Mouse (Mus musculus): Measurements from ENCODE around the gene Evc.
A peak's percentile ranks its signal among the peaks of the same experiment; 100 is the strongest.

Gene Evc

DNA sequence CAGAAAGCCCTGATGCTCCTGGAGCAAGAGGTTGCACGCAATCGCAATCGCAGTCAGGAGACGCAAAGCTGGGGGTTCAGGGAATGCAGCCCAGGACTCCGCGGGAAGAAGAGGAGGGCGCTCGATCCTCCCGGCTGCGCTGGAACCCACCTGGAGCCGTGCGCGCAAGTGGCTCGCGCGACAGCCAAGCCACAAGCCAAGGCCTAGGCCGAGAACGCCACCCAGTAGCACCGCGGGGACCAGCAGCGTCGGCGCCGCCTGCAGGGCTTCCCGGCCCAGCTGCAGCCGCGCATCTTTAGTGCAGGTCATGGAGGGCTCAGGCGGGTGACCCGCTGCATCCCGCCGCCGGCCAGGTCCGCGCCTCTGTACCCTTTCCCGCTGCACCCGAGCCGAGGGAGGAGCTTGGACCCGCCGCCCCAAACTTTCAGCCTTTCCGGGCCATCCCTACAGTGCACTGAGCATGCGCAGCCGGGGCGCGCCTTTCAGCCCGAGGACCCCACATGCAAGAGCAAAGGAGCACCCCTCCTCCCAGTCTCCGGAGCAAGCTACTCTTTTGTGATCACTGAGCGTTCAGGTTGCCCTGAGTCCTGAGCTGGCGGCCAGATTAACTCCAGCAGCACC, at the start of gene Evc:
Gene Evc, minus strand, starts transcription at position 410 of the 621 bp plus-strand sequence.
- peak; percentile 88 for DNase-seq (ENCODE audit: low spot score)

DNA sequence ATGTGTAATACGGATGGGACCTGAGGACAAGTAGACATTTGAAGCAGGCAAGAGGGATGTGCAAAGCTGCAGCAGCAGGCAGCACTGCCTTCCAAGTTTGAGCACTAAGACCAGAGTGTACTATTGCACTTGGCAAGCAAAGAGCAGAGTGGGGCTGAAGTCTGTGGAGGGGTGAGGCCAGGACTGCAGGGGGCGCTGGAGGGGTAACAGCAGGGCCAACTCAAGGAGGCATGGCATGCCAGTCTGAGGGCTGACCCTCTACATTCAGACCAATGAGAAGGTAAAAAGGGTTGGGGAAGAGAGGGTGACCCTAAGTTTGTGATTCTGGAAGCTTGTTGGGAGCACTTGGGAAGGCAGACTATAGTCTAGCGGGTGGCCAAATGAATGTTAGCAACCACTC, 46.9 kb upstream of the Evc start:
- DNase-seq (ENCODE audit: low spot score) = no peak

DNA sequence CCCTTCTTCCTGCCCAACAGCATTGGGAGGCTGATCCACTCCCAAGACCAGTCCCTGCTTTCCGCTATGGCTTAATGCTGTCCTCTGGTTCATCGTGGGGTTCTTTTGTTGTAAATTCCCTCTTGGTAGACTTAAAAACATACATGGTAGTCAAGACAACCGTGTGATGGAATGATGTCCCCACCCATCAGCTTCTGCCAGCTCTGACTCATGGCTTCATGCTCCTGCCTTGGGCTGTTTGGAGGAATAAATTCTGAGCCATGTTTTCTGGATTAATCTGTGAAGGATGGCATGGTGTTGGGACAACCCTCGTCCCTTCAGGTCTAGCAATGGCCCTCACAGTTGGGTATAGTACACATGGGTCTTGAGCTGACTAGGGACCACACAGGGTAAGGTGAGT, 43.9 kb upstream of the Evc start:
- no peak for DNase-seq (ENCODE audit: low spot score)

DNA sequence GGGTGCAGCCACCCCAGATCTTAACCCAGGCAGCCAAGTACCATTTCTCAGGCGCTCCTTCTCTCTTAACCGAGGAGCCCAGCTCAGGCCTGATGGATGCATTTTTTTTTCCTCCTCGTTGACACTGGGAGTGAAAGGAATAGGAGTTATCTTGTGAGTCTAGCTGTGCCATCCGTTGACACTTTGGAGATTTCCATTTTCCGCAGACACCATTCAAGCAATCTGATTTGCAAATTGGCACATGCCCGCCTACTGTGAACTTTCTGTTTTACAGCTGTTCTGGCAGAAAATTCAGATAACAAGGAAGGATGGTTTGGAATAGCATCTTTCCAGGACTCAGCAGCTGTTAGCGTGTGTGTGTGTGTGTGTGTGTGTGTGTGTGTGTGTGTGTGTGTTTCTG, 40.7 kb upstream of the Evc start:
- DNase-seq (ENCODE audit: low spot score) = no peak

DNA sequence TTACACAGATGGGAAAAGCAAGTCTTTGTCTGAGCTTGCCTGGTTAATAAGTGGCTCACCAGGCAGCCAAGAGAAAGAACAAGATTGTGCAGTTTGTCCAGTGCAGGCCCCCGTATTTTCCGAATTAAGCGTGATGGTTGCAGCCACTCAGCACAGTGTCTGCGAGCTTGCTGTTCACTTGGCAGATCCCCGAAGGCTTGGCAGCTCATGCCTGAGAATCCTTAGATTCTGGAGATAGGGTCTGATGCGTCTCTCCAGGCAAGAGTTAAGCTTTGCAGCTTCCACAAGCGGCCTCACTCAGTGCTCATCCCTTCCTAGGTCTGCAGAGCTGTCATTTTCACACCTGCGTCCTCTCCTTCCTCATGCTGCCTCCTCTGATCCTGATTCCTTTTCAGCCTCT, 32.1 kb upstream of the Evc start:
- DNase-seq (ENCODE audit: low spot score) = no peak

DNA sequence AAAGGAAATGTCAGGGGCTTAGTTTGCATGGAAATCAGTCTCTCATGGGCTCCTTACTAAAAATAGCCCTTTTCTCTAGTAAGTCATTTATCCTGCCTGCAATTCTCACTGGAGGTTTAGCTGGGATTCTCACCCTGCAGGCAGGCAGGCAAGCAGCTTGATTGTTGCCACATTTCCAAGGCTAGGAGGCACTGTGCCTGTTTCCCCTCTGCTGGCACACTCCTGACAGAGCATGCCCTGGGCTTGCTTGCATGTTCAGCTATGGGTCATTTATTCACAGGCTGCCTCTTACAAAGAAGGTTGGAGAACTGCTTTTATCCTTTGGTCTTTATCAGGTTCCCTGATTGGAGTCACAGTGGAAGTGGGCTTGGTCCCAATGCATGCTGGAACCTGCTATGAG, 29.1 kb upstream of the Evc start:
- no peak for DNase-seq (ENCODE audit: low spot score)

DNA sequence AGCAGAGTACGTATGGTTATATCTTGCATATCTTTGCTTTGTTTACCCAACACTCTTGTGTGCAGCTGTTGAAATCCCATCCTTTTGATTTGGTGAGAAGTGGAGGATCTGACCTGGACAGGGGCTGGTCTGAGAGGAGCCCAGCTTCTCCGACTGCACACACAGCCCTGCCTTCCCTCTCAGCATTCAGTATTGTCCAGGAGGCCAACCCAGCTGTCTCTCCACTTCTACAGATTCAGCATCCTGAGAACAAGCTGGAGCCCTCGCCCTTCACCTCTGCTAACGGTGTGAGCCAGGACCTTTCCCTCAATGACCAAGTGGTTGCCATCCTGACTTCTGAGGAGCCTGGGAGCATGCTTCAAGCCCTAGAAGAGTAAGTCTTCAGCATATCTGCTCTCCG, 26.6 kb upstream of the Evc start:
- no peak for DNase-seq (ENCODE audit: low spot score)

DNA sequence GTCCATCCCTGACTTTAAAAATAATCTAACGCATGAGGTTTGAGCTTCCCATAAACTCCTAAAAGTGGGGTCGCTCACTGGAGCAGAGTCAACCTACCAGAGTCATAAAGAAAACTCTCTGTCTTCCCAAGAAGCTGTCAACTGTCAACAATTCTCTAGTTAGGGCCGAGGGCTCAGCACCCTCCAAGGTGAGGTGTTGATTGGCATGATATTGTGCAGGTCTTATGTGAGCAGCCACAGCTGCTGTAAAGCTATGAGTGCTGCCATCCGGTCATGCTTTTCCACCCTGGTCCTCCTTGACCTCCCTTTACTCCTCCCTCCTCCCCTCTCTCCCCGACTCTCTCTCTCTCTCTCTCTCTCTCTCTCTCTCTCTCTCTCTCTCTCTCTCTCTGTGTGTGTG, 25.9 kb upstream of the Evc start:
- DNase-seq (ENCODE audit: low spot score) = no peak

DNA sequence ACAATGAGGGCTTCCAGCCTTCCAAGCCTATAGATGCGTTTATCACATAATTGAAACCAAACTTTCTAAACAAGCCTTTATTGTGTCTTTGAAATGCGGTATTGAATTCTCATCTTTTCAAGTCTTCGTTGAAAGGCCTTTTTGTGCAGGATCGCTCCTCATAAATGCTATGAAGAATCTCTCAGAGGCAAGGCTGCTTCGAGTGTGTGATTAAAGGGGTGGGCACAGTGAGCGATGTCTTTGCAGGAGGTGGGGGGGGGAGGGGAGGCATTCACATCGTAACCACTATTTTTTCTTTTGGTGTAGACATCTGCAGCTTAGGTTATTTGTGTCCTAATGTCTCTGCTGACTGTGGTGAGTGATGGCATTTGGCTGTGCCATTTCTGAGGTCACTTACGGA, 19.3 kb upstream of the Evc start:
- DNase-seq (ENCODE audit: low spot score) = no peak

DNA sequence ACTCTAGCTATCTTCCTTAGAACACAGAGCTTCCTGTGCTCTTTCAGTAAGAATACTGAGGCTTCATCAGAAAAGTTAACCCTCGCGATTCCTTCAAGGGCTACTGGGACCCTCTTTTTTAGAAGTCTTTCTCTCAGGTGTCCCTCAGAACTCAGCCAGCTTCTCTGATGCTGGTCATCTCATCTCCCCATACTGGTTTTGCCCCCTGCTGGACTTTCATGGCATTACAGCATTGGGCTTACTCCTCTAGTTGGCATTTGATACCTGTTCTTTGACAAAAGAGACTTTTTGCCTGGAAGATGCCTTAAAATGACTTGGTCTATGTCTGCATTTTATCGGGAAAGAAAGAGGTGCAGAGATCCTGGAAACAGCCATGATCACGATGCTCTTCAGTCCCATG, 17.7 kb upstream of the Evc start:
- DNase-seq (ENCODE audit: low spot score) = peak; percentile 50

DNA sequence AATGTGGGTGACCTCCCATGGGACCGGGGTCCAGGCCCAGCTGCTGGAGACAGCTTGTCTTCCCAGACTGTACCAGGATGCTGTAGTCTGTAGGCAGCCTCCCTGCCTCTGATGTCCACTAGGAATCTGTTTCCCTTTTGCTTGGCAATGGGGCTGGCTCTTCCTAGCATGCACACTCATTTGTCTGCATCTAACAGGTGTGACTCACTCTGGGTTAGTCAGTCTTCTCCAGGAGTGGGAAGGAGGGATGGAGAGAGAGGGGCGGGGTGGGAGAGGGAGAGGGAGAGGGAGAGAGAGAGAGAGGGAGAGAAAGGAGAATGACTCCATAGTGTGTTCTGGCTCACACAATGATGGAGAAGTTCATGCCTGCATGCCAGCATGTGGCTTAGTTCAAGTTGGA, 15.1 kb upstream of the Evc start:
- DNase-seq (ENCODE audit: low spot score) = no peak

DNA sequence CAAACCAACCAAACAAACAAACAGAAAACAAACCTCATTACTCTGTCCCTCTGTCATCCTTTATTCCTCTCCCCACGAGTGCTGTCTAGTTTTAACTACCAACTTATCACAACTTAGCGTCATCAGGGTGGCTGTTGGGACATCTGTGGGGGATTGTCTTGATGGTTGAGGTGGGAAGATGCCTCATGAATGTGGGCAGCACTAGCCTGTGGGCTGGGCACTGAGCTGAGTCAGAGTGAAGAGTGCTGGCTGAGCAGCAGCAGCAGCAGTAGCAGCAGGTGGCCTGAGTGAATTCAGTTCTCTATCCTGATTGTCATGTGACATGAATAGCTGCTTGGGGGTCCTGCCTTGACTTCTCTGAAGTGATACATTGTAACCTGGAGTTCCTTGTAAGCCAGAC, 7.3 kb upstream of the Evc start:
- no peak for DNase-seq (ENCODE audit: low spot score)

DNA sequence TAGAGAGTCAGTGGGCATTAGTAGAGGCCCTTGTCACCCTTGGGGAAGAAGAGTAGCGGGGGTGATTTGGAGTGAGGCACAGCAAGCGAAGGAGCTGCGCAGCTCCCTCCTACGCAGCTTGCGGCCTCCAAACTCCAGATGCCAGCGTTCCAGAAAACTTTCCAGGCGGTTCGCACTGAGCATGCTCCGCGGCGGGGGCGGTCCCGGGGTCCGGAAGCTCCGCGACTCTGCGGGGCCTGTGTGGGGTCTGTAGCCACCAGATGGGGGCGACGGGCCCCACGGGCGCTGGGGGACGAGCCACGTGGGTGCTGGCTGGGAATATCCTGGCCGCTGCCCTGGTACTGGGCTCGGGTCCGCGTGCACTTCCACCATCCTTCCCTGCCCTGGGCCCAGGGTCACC, 1.6 kb upstream of the Evc start, which contains the start of gene Evc2:
Gene Evc2, plus strand, starts transcription at position 212 of the 400 bp plus-strand sequence.
- peak; percentile 85 for DNase-seq (ENCODE audit: low spot score)

DNA sequence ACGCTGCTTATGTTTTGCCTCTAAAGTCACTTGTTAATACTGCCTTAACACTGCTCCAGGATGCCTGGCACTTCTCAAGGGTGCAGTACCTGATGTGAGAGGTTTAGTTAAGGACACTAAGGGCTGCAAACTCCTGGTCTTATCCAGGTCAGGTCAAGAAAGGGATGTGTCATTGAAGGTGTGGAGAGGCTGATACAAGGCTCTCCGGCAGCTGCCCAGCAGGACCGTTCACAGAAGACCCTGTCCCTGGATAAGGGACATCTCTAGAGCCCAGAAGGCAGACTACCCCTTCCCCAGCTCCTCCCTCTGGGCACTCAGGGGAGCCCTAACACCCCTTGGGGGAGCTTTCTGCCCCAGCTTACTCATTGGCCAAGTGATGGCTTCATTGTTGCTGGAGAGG, 1.0 kb upstream of the Evc start:
- DNase-seq (ENCODE audit: low spot score) = no peak

DNA sequence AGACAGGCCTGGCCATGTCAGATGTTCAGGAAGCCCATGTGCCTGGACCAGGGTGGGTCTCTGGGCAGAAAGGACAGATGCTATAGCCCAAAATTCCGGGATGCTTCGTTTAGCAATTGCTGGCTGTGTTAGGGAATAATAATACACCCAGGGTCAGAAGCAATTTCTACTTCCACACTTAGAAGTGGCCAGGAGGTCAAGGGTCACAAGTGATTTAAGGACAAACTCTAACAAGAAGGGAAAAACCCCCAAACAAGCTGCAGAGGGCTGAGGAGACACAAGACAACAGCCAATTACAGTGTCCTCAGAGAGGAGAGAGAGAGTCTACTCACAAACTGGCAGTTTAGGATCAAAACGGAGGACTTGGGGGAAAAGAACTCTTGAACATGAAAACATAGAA, 1.6 kb downstream of the Evc start:
- DNase-seq (ENCODE audit: low spot score) = peak; percentile 10

DNA sequence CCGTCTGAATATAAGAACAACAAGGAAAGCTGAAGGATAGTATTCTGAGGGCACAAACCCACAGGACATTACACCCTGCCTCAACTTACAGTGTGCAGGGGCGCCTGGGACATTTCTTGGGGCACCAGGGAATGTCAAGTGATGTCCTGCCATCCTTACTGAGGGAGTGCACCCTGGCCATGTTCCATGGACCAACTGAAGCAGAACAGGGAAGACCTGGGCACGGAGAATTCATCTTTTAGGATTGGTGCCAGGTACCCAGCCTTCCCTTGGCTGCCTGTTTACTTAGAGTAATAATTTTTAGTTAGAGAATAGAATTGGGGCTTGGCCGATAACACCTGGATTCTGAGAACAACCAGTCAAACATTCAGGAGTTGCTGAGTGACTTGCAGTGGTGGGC, 4.6 kb downstream of the Evc start:
- no peak for DNase-seq (ENCODE audit: low spot score)

DNA sequence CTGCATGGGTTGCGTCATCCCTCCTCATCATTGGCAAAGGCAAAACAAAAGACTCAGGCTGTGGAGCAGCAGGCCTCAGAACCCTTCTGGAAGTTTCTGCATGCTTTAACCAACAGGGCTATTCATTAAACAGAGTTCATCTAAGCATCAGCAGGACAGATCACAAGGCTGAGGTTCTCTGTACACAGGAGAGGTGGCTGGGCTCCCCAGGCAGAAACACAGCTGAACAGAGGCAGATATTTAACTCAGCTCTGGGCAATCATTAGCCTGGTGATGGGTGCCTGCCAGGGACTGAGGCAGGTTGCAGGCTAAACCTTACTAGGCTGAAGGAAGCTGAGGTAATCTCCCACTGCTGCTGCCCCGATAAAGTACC, 5.6 kb downstream of the Evc start:
- DNase-seq (ENCODE audit: low spot score) = no peak

DNA sequence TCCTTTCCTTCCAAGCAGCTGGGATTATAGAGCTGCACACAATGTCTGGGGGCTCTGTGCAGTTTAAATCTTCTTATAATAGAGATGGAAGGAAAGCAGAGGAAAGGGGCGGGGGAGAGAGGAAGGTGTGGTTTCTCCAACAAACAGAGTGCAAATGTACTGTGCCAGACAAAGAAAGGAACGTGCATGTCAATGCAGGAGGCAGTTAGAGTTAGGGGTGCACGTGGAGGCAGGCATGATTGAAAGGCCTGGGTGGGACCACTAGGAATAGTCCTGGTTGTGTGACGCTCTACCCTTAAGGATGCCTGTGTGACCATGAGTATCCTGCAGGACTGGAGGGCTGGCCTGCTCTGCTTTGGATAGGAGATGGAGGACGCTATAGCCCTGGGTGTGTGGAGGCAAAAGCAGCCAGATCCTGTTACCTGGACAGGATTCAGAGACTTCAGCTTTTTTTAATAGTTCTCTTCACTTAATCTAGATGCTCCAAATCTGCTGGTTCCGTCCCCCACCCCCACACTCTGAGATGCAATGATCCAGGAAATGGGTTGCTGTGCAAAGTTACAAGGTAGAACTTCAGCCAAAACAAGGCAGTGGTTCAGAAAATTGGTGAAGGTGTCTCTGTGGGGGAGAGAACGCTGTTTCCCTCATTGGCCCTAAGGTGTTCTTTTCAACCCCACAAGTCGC, 6.1 kb downstream of the Evc start:
- no peak for DNase-seq (ENCODE audit: low spot score)

DNA sequence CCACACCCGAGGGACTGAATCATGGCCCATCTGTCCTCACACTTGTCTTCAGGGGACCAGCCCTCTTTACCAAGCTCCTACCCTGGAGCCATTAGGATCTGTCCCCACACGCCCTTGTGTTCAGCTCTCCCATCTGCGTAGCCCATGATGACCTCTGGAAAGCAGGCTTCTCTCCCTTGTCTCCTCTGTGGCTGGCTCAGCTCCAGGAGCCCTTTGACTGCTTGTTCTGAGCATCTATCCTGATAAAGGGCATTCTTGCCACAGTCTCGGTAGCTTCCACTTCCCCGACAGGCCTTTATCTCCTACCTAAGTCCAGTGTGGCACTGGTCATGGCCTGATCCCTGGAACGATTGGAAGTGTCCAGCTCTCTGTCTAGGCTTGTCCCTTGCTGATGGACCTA, 10.0 kb downstream of the Evc start:
- DNase-seq (ENCODE audit: low spot score) = no peak

DNA sequence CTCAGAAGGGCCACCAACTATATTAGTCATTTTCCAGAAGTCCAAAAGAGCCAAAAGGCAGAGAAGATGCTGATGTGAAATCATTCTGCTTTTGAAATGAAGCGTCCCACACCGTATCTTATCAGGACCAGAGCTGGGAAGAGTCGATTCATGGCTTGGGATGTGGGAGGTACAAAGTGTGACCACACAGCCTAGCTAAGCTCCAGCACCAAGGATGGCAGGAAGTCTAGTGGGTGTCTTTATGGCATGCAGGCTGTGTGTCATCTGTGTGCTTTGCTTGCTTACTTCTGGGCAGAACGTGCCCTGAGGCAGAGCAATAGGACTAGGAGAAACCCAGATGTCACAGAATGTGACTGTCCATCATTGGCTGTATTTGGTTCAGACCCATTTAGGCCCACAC, 15.9 kb downstream of the Evc start:
- DNase-seq (ENCODE audit: low spot score) = no peak

DNA sequence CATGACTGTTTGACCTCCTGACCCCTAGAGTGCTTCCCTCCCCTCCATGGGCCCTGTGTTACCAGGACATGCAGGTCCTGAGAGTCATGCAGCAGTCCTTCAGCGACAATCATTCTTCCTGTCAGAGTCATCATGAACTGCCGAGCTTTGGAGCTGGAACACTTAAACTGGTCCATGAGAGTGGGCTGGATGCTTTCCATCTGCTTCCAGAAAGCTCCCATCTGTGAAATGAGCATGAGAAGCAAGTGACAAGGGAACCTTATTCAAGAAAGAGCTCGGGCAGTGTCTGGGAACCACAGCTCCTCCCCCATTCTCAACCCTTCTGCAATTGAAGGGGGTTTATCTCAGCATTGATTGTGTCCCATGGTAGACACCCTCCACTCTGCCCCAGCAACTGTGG, 16.5 kb downstream of the Evc start:
- DNase-seq (ENCODE audit: low spot score) = no peak

DNA sequence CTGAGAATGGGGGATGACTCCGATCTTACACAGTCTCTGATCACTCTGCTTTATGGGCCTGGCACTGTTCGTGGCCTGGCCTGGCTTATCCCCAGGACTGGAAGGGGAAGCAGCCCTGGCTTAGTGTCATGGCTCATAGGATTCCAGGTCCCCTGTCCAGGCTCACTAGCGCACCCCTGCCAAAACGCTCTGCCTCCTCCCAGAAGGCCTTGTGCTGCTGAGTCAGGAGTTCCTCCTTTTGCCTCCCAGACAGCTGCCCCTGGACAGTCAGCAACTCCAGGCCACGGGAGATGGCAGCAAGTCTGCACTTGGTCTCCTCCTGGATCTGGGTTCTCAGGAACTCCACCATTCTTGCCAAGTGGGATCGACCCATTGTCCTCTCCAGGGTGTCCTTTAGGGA, 18.0 kb downstream of the Evc start:
- DNase-seq (ENCODE audit: low spot score) = no peak

DNA sequence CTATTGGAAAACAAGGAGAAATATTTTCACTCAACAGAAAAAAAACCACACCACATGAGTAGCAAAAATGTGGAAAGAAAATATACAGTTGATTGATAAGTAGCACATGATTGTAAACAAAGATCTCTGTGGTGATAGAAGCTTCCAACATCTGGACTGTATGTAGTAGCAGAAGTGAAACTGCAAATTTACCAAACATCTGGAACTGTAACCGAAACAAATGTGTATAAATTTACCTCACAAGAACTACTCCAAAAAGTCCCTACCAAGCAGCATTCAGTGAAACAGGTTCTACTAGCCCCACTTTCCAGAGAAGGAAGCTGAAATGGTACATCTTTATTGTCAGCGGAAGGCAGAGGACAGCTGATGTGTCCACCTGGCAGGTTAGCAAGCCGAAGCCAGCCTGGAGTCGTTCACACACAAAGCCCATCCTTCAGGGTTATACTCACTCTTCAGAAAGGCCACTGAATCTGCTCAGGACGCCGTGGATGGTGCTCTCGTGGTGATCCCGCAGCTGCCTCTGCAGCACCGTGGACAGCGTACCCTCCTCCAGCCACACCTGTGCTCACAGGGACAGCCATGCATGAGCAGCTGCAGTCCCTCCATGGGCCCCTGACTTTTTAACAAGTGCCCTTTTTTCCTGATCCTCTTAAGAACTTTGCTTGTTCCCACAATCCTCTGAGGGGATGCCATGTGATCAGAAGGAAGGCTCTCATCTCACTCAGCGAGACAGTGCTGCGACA, 23.5 kb downstream of the Evc start:
- DNase-seq (ENCODE audit: low spot score) = no peak

DNA sequence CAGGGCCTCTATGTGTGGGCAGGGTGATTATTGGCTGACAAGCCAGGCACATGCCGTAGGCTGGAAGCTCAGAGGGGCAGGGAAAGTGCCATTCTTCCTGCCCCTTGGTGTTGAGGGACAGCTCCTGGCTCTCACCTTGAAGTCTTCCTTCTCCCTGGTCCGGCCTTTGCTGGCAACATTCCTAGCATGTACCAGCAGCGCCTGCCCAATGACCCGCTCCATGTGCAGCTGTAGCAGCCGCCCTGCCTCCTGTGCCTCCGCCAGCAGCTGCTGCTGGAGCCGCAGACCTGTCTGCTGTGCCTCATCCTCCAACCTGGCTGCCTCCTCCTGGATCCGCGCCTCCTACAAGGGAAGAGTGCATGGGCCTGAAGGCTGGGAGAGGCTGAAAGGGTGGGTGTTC, 26.7 kb downstream of the Evc start:
- DNase-seq (ENCODE audit: low spot score) = no peak
